Mouse (Mus musculus) layer of hippocampus, postnatal 25 days (tissue): ENCODE measurements around the gene Trim27. TPM values are rescaled to one million over a fixed set of nuclear protein-coding genes. Genes with fewer than 3 reads are reported as not detected.

ENCODE experiments used
- DNase-seq, 2 experiments: peaks; one replicate each; pipeline ENCODE4 v3.0.0; 2022; ENCODE audit warnings: mixed read lengths in 2 of 2, low spot score in 1 of 2; ENCODE audit errors: extremely low spot score in 1 of 2
- total RNA-seq, 2 experiments: library from RNA; stranded (reverse); gene quantifications; 2 replicates each; pipeline ENCODE4 v1.2.3; 2021

The Trim27 gene
- total RNA-seq, 2 experiments from 2014 or later: 37.8 to 42.2 TPM

GRCm38 (mm10) chr13:21215275-21215983 lies 36.2 kb downstream of the Trim27 start:
- peak; percentile 86 to 94 for DNase-seq

GRCm38 (mm10) chr13:21216781-21217180 lies 37.5 kb downstream of the Trim27 start:
- no peak for DNase-seq

- DNase-seq: no peak
Observed at GRCm38 (mm10) chr13:21221656-21222462, 42.6 kb downstream of the Trim27 start.

- peak; percentile 95 to 96 for DNase-seq
Observed at GRCm38 (mm10) chr13:21222463-21223022, 43.3 kb downstream of the Trim27 start.

- no peak for DNase-seq
Observed at GRCm38 (mm10) chr13:21223242-21223655, 44.0 kb downstream of the Trim27 start.

GRCm38 (mm10) chr13:21224376-21224775 lies 45.1 kb downstream of the Trim27 start:
- no peak for DNase-seq

- no peak for DNase-seq
Observed at GRCm38 (mm10) chr13:21225206-21225605, 46.0 kb downstream of the Trim27 start.

GRCm38 (mm10) chr13:21226031-21226430 lies 46.8 kb downstream of the Trim27 start:
- no peak for DNase-seq

- DNase-seq: peak; percentile 82 to 86
Observed at GRCm38 (mm10) chr13:21233732-21234705, 54.8 kb downstream of the Trim27 start.

GRCm38 (mm10) chr13:21236714-21237113 lies 57.5 kb downstream of the Trim27 start:
- no peak for DNase-seq

GRCm38 (mm10) chr13:21237161-21237560 lies 57.9 kb downstream of the Trim27 start:
- DNase-seq: no peak

- DNase-seq: peak; percentile 24 to 58
Observed at GRCm38 (mm10) chr13:21240788-21241187, 61.5 kb downstream of the Trim27 start.

GRCm38 (mm10) chr13:21242408-21243125 lies 63.3 kb downstream of the Trim27 start:
- peak in 1 of 2 experiments; percentile 33 for DNase-seq

- DNase-seq: no peak
Observed at GRCm38 (mm10) chr13:21243196-21243595, 64.0 kb downstream of the Trim27 start.

GRCm38 (mm10) chr13:21244089-21244488 lies 64.8 kb downstream of the Trim27 start:
- DNase-seq: no peak
